7 mouse cellular contexts compared by ENCODE assay signal in the genomic region with DNA sequence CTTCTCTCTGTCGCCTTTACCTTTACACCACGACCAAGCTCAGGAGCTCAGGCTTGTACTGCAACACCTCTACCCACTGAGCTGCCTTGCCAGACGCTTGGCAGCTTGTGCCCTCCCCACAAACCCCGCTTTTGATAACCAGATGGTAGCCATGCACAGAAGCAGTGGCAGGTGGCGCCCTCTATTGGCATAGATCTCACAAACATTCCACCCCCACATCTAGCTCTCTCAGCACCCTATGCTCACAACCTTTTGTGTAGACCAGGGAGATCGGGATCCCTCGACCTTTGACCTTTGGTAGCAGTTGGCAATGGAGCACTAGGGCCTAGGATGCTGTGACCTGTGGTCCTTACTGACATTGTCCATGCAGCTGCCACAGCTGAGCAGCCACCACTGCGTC.
A peak's percentile ranks its signal among the peaks of the same experiment; 100 is the strongest.
DNase-seq lines count a peak whose midpoint lies in the region; ATAC-seq and TF ChIP-seq lines count a peak whose summit lies in the region.

No protein-coding gene starts in this region.

- H3K4me1 ChIP-seq in hindbrain, embryonic 11.5 days (replicated peaks; ENCODE audit: control insufficient read depth, insufficient read depth, low read length), result 0 out of 2 replicates have a peak, but pooled peaks cover 2% of the 10 kb centered on the region
- peaks cover 18% of the 10 kb centered on the region for H3K4me1 ChIP-seq in hindbrain, embryonic 13.5 days (replicated peaks)
- no peaks in the 10 kb centered on the region for H3K4me1 ChIP-seq in MEL (ENCODE audit: control insufficient read depth in 1 of 2, insufficient read depth in 2 of 2, low read length in 2 of 2)
- peaks cover 4% of the 10 kb centered on the region for H3K4me1 ChIP-seq in limb, embryonic 10.5 days

- H3K27me3 ChIP-seq in hindbrain, embryonic 11.5 days (ENCODE audit: control insufficient read depth, insufficient read depth, low read length), result no peaks in the 10 kb centered on the region
- H3K27me3 ChIP-seq in hindbrain, embryonic 13.5 days, result no peaks in the 10 kb centered on the region
- H3K27me3 ChIP-seq in MEL (ENCODE audit: control insufficient read depth in 1 of 2, insufficient read depth in 2 of 2, low read length in 2 of 2), result no peaks in the 10 kb centered on the region
- no peaks in the 10 kb centered on the region for H3K27me3 ChIP-seq in limb, embryonic 10.5 days (ENCODE audit: low read depth, poor library complexity, severe bottlenecking)

- no peaks in the 10 kb centered on the region for H3K9me3 ChIP-seq in hindbrain, embryonic 11.5 days (ENCODE audit: control insufficient read depth, low read length)
- no peaks in the 10 kb centered on the region for H3K9me3 ChIP-seq in hindbrain, embryonic 13.5 days
- H3K9me3 ChIP-seq in MEL (replicated peaks; ENCODE audit: insufficient read depth, low read length), result no peaks in the 10 kb centered on the region
- no peaks in the 10 kb centered on the region for H3K9me3 ChIP-seq in limb, embryonic 10.5 days (replicated peaks)

- TF ChIP-seq CTCF in MEL (IDR thresholded peaks at IDR 0.05 in 2 of 3, conservative IDR thresholded peaks at IDR 0.05 in 1 of 3; ENCODE audit: control insufficient read depth in 1 of 3, insufficient read depth in 1 of 3, low read depth in 2 of 3, low read length in 3 of 3, poor library complexity in 1 of 3, severe bottlenecking in 1 of 3), result peak in 2 of 3 experiments; percentile 18 to 22; a peak in 2 of 6 replicates

- no peak for TF ChIP-seq POLR2A in MEL (IDR thresholded peaks at IDR 0.05; ENCODE audit: control insufficient read depth in 1 of 2, insufficient read depth in 1 of 2, low read depth in 1 of 2, low read length in 2 of 2, poor library complexity in 1 of 2)

- DNase-seq in hindbrain, embryonic 11.5 days (ENCODE audit: low spot score), result peak; percentile 27
- DNase-seq in B cell, adult 2 months, result peak; percentile 52 to 53
- no peak for DNase-seq in MEL (ENCODE audit: low read depth, low spot score)
- peak; percentile 36 for DNase-seq in induced T-regulatory cell, adult 2 months (ENCODE audit: low read depth)
- no peak for DNase-seq in limb, embryonic 10.5 days (ENCODE audit: low spot score)

- WGBS in hindbrain, embryonic 11.5 days, result 73% methylated on average over 8 of the region's 8 CpGs
- 71% methylated on average over 8 of the region's 8 CpGs for WGBS in hindbrain, embryonic 13.5 days
- 79% methylated on average over 8 of the region's 8 CpGs for WGBS in limb, embryonic 10.5 days

- no peaks in the 10 kb centered on the region for H3K36me3 ChIP-seq in hindbrain, embryonic 11.5 days (ENCODE audit: control insufficient read depth, insufficient read depth, low read length)
- no peaks in the 10 kb centered on the region; the same call in 1 of the 2 replicates for H3K36me3 ChIP-seq in hindbrain, embryonic 13.5 days
- H3K36me3 ChIP-seq in MEL (ENCODE audit: control insufficient read depth in 1 of 2, insufficient read depth in 2 of 2, low read length in 2 of 2), result no peaks in the 10 kb centered on the region
- H3K36me3 ChIP-seq in limb, embryonic 10.5 days, result no peaks in the 10 kb centered on the region

- no peak for TF ChIP-seq EP300 in MEL (IDR thresholded peaks at IDR 0.05; ENCODE audit: low read depth in 1 of 2, low read length in 2 of 2)

- no peak for TF ChIP-seq RAD21 in MEL (IDR thresholded peaks at IDR 0.05; ENCODE audit: low read depth, low read length)

- no peak overlapping the region for H3K9ac ChIP-seq in hindbrain, embryonic 11.5 days (ENCODE audit: low read depth, low read length)
- H3K9ac ChIP-seq in hindbrain, embryonic 13.5 days, result no peak overlapping the region
- no peak overlapping the region for H3K9ac ChIP-seq in MEL (ENCODE audit: control insufficient read depth, low read depth, low read length, poor library complexity, severe bottlenecking)

- no peak overlapping the region for H3K4me2 ChIP-seq in hindbrain, embryonic 11.5 days (replicated peaks; ENCODE audit: low read depth, low read length)
- no peak overlapping the region for H3K4me2 ChIP-seq in hindbrain, embryonic 13.5 days

- H3K27ac ChIP-seq in hindbrain, embryonic 11.5 days (ENCODE audit: low read depth, low read length), result no peak overlapping the region
- no peak overlapping the region for H3K27ac ChIP-seq in hindbrain, embryonic 13.5 days
- H3K27ac ChIP-seq in MEL (ENCODE audit: control insufficient read depth, low read depth, low read length), result no peak overlapping the region
- no peak overlapping the region for H3K27ac ChIP-seq in limb, embryonic 10.5 days

- no peaks in the 10 kb centered on the region for H3K79me2 ChIP-seq in MEL (ENCODE audit: control insufficient read depth, insufficient read depth, low read length, poor library complexity)

- H3K4me3 ChIP-seq in hindbrain, embryonic 11.5 days (ENCODE audit: low read depth, low read length), result no peak overlapping the region
- no peak overlapping the region for H3K4me3 ChIP-seq in hindbrain, embryonic 13.5 days
- H3K4me3 ChIP-seq in MEL (ENCODE audit: control insufficient read depth in 1 of 2, insufficient read depth in 1 of 2, low read depth in 2 of 2, low read length in 2 of 2), result no peak overlapping the region
- no peak overlapping the region for H3K4me3 ChIP-seq in limb, embryonic 10.5 days

- no peak for ATAC-seq in hindbrain, embryonic 11.5 days (ENCODE audit: low FRiP score)
- no peak for ATAC-seq in hindbrain, embryonic 13.5 days (ENCODE audit: low FRiP score)
- ATAC-seq in megakaryocyte-erythroid progenitor cell, adult 5-6 weeks (replicated peaks; ENCODE audit: low FRiP score, low TSS enrichment, poor library complexity, severe bottlenecking), result peak; percentile 69

TF ChIP-seq in MEL, 35 proteins besides CTCF, POLR2A, EP300 and RAD21:
- TF ChIP-seq ELF1 (IDR thresholded peaks at IDR 0.05; ENCODE audit: low read depth, low read length) (no peak), MYC (IDR thresholded peaks at IDR 0.05; ENCODE audit: low read depth, low read length) (no peak), NELFE (IDR thresholded peaks at IDR 0.05; ENCODE audit: low read depth, low read length) (no peak), CHD2 (IDR thresholded peaks at IDR 0.05; ENCODE audit: low read length) (no peak), E2F4 (IDR thresholded peaks at IDR 0.05; ENCODE audit: borderline replicate concordance, low read depth, low read length) (no peak), TBP (IDR thresholded peaks at IDR 0.05; ENCODE audit: low read depth, low read length) (no peak), MAFK (IDR thresholded peaks at IDR 0.05; ENCODE audit: borderline replicate concordance, low read depth, low read length) (no peak), MXI1 (IDR thresholded peaks at IDR 0.05; ENCODE audit: low read depth, low read length) (no peak), ETS1 (IDR thresholded peaks at IDR 0.05; ENCODE audit: low read depth, low read length) (no peak)

Comparison
In these comparisons a context has a peak if more than half of its experiments do, and no peak if none do; other contexts are left out.
1. DNase-seq: peak in hindbrain, embryonic 11.5 days (single experiment), B cell, adult 2 months (2 of 2) and induced T-regulatory cell, adult 2 months (single experiment); none in MEL (single experiment) and limb, embryonic 10.5 days (single experiment).